Mouse (Mus musculus): ENCODE measurements around the gene Fam205a1. TPM values are rescaled to one million over a fixed set of nuclear protein-coding genes. Genes with fewer than 3 reads are reported as not detected.
"Not testable (repeated sequence)": the region's sequence is repeated elsewhere in the genome, so short reads cannot be mapped to it uniquely, and the experiment has no call there.

The Fam205a1 gene
- total RNA-seq, 2 experiments from 2014 or later, result 0.12 to 0.20 TPM

DNA sequence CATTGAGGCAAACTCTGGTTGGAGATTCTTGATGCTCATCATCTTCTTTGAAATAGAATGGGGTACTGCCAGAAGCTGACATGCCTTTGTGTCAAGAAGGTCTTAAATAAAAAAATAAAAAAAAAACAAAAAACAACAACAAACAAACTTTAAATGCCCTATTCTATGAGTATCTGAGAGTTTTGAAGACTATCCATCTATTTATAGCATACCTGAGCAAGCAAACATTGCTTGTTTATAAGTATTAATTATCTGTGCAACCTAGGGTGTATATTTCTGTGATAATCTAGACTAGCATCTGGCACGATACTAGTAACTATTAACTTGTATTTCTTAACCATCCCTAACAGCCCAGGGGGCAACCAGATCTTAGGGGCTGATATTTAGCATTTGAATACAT lies 3.0 kb upstream of the Fam205a1 start, which contains the start of gene Gm12394:
Gm12394 (minus strand) TSS at position 101 of the 400 bp plus-strand sequence.
- DNase-seq (ENCODE audit: extremely low spot score in 1 of 2, low spot score in 1 of 2), result not testable (repeated sequence)

Other genes with a start within 250 kb of the Fam205a1 start
- gene Gm10591, start 241.7 kb downstream of the Fam205a1 start, total RNA-seq (2021), result not detected
- 10 to 100 TPM; 12.3 to 13.7 TPM for gene Gm2564, start 224.2 kb downstream of the Fam205a1 start, total RNA-seq (2021)
- 1 to 10 TPM in 1 of 2 experiments, not detected in 1; 6.1 TPM for gene Ccl27b, start 198.6 kb downstream of the Fam205a1 start, total RNA-seq (2021)
- gene Il11ra2, start 192.0 kb downstream of the Fam205a1 start, total RNA-seq (2021), result under 1 TPM in 1 of 2 experiments, not detected in 1; 0.47 TPM
- 1 to 10 TPM in 1 of 2 experiments, under 1 TPM in 1; 0.49 to 2.7 TPM for gene 4930578G10Rik, start 118.3 kb downstream of the Fam205a1 start, total RNA-seq (2021)
- under 1 TPM in 1 of 2 experiments, not detected in 1; 0.86 TPM for gene Ccl19, start 97.3 kb downstream of the Fam205a1 start, total RNA-seq (2021)
- gene Ccl21a, start 79.9 kb downstream of the Fam205a1 start, total RNA-seq (2021), result not detected
- gene Gm12394, start 2.9 kb upstream of the Fam205a1 start, total RNA-seq (2021), result under 1 TPM; 0.64 to 0.80 TPM
- gene Fam205c, start 20.3 kb upstream of the Fam205a1 start, total RNA-seq (2021), result under 1 TPM; 0.64 to 0.87 TPM
- 100 to 1,000 TPM; 137 to 149 TPM for gene Phf24, start 62.8 kb upstream of the Fam205a1 start, total RNA-seq (2021)
- 100 to 1,000 TPM; 208 to 224 TPM for gene Dnajb5, start 95.9 kb upstream of the Fam205a1 start, total RNA-seq (2021)
- not detected for gene 1700022I11Rik, start 115.7 kb upstream of the Fam205a1 start, total RNA-seq (2021)
- 100 to 1,000 TPM; 191 to 201 TPM for gene Vcp, start 146.6 kb upstream of the Fam205a1 start, total RNA-seq (2021)
- gene Fancg, start 156.6 kb upstream of the Fam205a1 start, total RNA-seq (2021), result 1 to 10 TPM; 7.7 to 8.7 TPM
- gene Pigo, start 171.9 kb upstream of the Fam205a1 start, total RNA-seq (2021), result 10 to 100 TPM; 33.9 TPM
- 100 to 1,000 TPM in 1 of 2 experiments, 10 to 100 TPM in 1; 85.6 to 108 TPM for gene Stoml2, start 177.8 kb upstream of the Fam205a1 start, total RNA-seq (2021)
- gene Fam214b, start 192.3 kb upstream of the Fam205a1 start, total RNA-seq (2021), result 10 to 100 TPM; 32.9 to 37.7 TPM
- 10 to 100 TPM; 32.7 to 49.6 TPM for gene Unc13b, start 205.1 kb upstream of the Fam205a1 start, total RNA-seq (2021)

Measured in layer of hippocampus, postnatal 25 days (tissue).